Mouse (Mus musculus) olfactory bulb, adult 2 months (tissue): ENCODE data around the gene Gps2.

ENCODE experiments used
- CTCF ChIP-seq: fragments of 200-500 bp; IDR thresholded peaks from 2 replicates; pipeline ENCODE4 v1.5.1; 2012; ENCODE audit warnings: low read depth, mild to moderate bottlenecking, low read length, moderate library complexity; ENCODE audit not compliant: insufficient read depth
- POLR2A ChIP-seq: fragments of 200-500 bp; IDR thresholded peaks from 2 replicates; pipeline ENCODE4 v1.6.1; 2012; ENCODE audit warnings: mild to moderate bottlenecking, low read depth, low read length, moderate library complexity; ENCODE audit not compliant: insufficient read depth

DNA sequence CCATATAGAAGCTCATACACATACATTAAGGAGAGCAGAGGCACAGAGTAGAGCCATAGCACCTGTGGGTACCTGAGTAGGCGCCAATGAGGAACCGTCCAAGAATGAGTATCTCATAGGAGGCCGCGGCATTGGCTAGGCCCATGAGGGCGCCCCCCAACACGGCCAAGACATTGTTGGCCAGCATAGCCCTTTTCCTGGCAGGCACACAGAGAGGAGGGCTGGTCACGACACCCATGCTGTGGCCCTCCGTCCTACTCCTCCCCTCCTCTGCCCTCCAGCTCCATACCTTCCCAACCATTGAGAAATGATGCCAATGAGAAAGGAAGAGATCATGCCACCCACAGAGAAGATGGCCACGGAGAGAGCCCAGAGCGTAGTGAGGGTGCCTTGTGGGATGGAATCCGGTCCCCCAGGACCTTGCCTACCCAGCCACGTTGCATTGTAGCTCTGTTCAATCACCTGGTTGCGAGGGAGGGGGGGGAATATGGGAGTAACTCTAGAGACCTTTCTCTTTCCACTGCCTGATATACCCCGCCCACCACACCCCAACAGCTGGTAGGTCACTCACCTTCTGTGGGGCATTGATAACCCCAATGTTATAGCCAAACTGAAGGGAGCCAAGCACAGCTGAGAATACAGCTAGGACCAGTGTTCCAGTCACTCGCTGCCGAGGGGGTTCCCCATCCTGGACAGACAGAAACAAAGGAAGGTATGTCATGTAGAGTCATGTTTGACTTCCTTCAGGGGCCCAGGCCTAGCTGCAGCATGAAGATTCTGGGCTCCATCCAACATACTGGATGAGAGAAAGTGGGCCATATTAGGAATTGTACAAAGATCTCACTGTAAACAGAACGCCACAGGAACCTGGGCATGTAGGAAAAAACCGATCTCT lies 32.6 kb downstream of the Gps2 start:
- TF ChIP-seq CTCF (no peak), POLR2A (no peak)
